Mouse (Mus musculus) heart, adult 8-10 months (tissue): ENCODE results near the gene Trim2. TPM values are rescaled to one million over a fixed set of nuclear protein-coding genes. Genes with fewer than 3 reads are reported as not detected.

Source experiments
- DNase-seq: peaks from one replicate; pipeline ENCODE4 v3.0.0; 2022; ENCODE audit warnings: low spot score
- total RNA-seq, 4 experiments: library from RNA; stranded (reverse); gene quantifications; 2 replicates each; pipeline ENCODE4 v1.2.4; 2022

Trim2 gene
- total RNA-seq, 4 experiments from 2014 or later, result 4.9 to 8.2 (median 6.7) TPM

GRCm38 (mm10) chr3:84324000-84324399, 17.3 kb upstream of the Trim2 start:
- DNase-seq, result no peak

- DNase-seq, result no peak
These were observed 12.8 kb upstream of the Trim2 start for GRCm38 (mm10) chr3:84319504-84319903.

DNA sequence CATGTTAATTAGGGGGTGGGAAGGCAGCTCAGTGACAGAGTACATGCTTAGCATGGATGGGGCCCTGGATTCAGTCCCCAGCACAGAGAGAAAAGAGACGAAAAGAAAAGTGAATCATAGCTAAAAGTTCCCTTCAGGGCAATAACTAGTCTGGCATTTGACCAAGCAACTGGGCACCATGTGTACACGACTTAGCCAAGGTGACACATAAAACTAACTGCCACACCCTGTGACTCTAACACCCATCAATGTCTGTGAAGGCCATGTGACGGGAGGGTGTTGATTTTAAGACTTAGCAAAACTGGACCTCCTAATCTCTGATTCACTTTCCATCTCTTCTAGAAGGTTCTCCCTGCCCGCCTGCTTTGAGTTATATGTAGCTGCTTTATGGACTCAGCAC, 12.2 kb upstream of the Trim2 start:
- DNase-seq, result no peak

DNA sequence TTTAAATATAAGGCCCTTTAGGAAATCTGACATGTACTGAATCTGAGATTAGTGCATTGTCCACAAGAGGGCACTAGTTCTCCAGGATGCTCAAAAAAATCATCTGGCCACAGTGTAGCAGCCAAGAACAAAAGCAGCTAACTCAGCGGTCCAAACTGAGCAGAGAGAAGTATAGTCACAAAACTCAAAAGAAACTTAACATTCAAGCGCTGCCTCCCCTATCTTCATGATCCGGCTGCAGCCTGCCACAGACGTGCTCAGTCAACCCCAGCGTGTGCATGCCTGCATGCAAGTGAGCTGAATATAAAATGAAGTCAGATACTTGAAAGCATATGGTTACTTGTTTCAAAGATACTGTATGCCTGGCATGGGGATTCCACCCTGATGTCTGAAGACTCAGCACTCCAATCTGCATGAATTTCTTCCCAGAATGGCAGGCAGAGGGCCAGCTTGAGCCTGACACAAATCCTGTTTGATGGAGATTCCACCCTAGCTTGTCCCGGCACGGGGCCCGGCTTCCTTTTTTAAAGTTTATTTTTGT, 8.0 kb upstream of the Trim2 start:
- DNase-seq, result peak; percentile 88

- DNase-seq, result no peak
These were observed 7.3 kb upstream of the Trim2 start for GRCm38 (mm10) chr3:84313801-84314541.

DNA sequence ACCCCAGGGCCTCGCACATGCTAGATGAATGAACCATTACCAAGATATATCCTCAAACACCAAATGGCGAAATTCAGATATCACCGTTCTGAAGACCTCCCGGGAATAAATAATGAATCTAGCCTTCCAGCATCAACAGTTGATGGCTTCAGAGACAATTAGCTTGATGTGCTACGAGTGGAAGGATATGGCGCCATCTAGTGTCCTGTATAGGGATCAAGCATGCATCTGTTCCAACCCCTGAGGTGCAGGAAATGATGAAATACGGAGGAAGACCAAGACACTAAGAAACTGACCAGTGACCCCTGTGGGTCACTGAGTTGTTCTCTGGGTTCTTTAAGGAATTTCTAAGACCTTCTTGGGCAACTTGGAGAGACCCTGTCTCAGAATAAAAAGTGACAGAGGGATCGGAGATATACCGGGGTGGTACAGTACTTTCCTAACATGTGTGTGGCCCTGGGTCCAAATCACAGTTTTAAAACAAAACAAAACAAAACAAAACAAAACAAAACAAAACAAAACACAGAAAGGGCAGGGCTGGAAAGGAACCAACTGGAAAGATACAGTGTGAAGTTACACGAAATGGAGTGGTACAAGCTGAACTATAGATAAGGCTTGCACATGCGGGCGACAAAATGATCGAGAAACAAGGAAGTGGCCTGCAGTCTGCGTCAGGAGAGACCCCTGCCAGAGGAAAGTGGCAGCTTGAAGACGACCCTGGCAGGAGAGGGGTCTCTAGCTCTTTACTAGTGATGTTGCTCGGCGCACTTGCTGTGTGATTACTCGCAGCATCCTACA, 6.5 kb upstream of the Trim2 start:
- DNase-seq, result peak; percentile 80

DNA sequence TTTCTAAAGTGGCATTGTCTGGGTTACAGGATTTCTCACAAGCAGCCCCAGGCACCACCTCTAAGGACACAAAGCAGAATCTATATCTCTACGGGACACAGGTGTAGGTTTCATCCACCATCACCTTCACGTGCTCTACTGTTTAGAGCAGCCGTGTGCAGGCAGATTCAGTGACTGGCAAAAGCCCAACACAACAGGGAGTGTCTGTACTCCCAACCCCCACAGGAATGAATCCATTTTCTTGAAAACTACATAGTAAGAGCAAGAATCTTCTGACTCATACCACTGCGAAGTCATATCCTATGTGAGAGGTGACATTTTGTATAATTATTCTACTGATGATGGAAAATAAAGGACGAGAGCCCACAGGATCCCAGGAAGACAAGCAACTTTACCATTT, 5.6 kb upstream of the Trim2 start:
- no peak for DNase-seq

GRCm38 (mm10) chr3:84307516-84307915, 839 bp upstream of the Trim2 start:
- DNase-seq, result no peak

DNA sequence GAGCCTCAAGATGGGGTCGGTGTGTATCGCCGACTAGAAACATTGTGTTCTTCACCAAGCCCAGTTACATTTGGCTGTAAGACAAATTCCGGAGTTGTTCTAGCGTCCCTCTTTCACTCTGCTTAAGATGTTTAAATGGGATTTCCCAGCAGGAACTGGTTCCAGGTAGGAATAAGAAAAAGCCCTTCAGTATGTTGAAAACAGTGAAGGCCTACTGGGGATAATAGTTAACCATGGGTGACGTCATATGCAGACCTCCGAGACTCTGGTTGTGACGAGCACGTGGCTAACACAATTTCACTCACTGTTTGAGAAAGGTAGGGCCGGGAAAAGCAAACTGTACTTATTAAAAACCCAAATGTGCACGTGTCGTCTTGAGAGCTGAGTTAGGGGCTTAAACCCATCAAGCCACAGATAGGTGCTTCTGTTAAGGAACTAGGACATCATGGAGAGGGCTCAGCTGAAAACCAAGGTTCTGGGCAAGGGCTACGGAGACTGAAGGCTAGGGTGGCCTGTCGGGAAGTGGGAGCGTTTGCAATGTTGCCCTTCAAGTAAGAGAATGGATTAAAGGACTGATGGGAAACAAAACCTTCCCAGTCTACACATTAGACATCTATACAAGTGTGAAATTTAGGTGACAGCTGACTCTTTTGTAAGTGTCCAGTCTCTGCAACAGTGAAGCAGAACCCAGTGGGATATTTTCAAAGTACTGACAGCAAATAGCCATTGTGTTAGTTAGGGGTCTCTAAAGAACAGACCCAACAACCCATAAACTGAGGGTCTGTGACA, 761 bp downstream of the Trim2 start:
- no peak for DNase-seq

GRCm38 (mm10) chr3:84305010-84305692, 1.5 kb downstream of the Trim2 start:
- DNase-seq, result no peak

- DNase-seq, result no peak
These were observed 2.2 kb downstream of the Trim2 start for GRCm38 (mm10) chr3:84304339-84305009.

GRCm38 (mm10) chr3:84303395-84303949, 3.2 kb downstream of the Trim2 start:
- no peak for DNase-seq

GRCm38 (mm10) chr3:84302273-84302672, 4.4 kb downstream of the Trim2 start:
- DNase-seq, result no peak

GRCm38 (mm10) chr3:84301674-84302073, 5.0 kb downstream of the Trim2 start:
- DNase-seq, result no peak

DNA sequence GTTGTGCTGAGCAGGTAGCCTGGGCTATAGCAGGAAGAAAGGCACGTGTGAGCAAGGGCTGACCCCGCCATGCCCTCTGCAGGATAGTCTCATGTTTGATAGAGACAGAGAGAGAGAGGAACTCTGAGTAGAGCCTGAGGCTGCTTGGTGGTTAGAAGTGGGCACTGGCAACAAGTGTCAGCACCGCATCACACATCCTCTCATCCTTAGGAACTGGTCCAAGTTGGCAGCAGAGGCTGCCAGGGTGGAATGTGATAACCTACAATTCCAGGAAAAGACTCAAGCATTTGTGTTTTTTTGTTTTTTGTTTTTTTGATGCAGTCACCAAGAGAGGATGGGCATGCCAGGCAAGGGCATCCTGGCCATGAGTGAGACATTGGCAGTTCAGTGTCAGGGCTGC, 8.5 kb downstream of the Trim2 start:
- no peak for DNase-seq

GRCm38 (mm10) chr3:84296676-84297075, 10.0 kb downstream of the Trim2 start:
- no peak for DNase-seq

DNA sequence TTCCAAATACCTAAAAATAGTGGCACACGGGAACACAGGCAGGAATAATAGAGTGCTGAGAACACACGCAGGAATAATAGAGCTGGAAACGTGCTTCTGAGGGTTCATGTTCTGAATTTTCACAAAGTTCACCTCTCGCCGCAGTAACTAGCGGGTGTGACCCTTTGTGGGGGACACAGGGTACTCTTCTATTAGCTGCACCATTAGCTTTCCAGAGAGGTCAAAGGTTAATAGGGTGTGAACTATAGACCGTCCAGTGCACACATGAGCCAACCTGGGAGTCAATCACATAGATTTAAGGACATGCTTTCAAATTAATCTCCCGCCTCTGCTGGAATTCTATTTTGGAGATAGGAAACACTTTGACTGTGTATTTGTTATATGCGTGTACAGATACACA, 11.9 kb downstream of the Trim2 start:
- no peak for DNase-seq

DNA sequence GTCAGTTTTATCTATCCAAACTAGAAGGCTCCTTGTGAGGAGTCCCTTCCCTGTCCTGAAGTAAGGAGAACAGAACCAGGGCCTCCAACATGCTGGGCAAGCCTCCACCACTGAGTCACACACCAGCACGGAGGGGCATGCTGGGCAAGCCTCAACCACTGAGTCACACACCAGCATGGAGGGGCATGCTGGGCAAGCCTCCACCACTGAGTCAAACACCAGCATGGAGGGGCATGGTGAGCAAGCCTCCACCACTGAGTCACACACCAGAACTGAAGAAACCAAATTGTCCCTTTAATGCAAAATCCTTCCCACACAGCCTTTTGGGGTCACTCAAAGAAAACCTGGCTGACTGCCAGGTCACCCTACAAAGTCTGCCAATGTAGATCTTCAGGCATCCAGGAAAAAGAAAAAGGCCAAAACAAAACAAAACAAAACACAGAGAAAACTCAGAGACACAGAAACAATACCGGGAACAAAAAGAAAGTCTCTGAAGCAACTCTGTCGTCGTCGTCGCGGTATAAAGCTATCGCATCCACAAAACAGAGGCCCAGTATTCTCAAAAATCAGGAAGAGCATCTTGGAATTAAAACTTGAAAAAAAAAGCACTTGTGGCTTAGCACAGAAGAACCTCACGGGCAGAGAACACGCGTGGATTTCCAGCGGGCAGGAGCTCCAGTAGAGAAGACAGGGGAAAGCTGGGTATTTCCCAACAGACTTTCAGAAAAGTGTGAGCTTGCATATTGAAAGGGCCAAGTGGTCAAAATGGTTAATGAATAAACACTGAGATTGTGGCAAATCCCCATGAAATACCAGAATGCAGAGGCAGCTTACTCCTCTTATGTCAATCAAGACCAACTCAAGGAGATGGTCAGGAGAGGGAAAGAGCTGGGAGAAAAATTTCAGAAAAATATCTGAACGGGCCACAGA, 12.7 kb downstream of the Trim2 start:
- no peak for DNase-seq

- no peak for DNase-seq
These were observed 14.4 kb downstream of the Trim2 start for GRCm38 (mm10) chr3:84292238-84292637.
